Mouse (Mus musculus): ENCODE results near the gene Scyl2.

- TF ChIP-seq CTCF (IDR thresholded peaks at IDR 0.05; ENCODE audit: low read depth, low read length) (no peak), EP300 (IDR thresholded peaks at IDR 0.05; ENCODE audit: insufficient read depth, low read depth, low read length) (no peak), POLR2A (IDR thresholded peaks at IDR 0.05; ENCODE audit: insufficient read depth, low read length) (no peak)
Observed at GRCm38 (mm10) chr10:89722247-89723195, 36.4 kb upstream of the Scyl2 start.

Measured in ES-Bruce4 (cell line).